Mouse (Mus musculus): Measurements from ENCODE around the gene Klf6. TPM values are rescaled to one million over a fixed set of nuclear protein-coding genes. Genes with fewer than 3 reads are reported as not detected.

Gene Klf6
- polyA plus RNA-seq, 1 experiment: 105 TPM

DNA sequence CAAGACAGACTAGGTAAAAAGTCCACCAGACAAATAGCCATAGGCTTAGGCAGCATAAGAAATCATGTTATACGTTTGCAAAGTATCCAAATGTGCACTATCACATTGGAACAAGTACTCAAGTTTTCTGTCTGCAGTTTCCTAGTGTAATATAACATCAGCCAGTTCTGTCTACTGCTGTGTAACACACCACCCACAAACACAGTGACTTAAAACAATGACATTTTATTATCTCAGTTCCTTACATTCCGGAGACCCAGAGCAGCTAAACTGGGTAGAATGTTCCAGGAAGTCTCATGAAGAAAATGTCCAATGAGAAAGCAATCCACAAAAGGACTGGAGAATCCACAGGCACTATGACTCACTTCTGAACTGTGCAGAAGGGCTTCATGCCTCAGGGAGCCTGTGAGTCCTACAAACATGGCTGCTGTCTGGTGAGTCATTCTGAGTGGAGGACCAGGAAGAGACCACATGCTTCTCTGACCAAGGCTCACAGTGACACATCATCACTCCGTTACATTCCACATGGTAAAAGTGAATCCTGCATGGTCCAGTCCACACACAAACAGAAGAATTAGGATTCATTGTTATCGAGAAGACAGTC lies 24.0 kb upstream of the Klf6 start:
- Histone ChIP-seq H3K4me1 (ENCODE audit: control insufficient read depth, insufficient read depth, low read length) (peaks cover 7% of the 10 kb centered on the region; the same call in 1 of the 2 replicates), H3K4me3 (ENCODE audit: insufficient read depth, low read length) (no peak overlapping the region), H3K27ac (ENCODE audit: insufficient read depth, low read length) (peak overlapping the region; percentile 89)
- TF ChIP-seq CTCF (IDR thresholded peaks at IDR 0.05; ENCODE audit: borderline replicate concordance, insufficient read depth, low read length) (no peak), POLR2A (IDR thresholded peaks at IDR 0.05; ENCODE audit: low read depth, low read length) (no peak; the same call in 1 of the 2 replicates)

DNA sequence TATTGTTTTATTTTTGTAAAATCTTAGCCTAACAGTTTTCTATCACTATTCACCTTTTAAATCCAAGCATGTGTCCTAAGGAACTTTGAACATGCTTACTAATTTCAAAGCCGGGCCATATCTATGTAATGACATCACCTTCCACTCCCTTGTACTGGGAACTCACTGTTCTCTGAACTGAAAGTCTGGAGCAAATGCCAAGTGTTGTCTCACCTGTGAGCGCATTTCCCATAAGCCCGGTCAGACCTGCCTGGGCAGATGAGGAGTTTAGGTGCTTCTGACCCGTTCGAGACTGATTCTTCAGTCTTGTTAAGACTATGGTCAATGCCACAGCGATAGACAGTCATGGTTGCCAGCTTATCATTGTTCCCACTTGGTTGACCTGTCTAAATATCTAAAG lies 19.9 kb upstream of the Klf6 start:
- no peak for TF ChIP-seq CTCF (IDR thresholded peaks at IDR 0.05; ENCODE audit: borderline replicate concordance, insufficient read depth, low read length)
- no peak for TF ChIP-seq POLR2A (IDR thresholded peaks at IDR 0.05; ENCODE audit: low read depth, low read length)
- no peak overlapping the region for H3K4me3 ChIP-seq (ENCODE audit: insufficient read depth, low read length)

DNA sequence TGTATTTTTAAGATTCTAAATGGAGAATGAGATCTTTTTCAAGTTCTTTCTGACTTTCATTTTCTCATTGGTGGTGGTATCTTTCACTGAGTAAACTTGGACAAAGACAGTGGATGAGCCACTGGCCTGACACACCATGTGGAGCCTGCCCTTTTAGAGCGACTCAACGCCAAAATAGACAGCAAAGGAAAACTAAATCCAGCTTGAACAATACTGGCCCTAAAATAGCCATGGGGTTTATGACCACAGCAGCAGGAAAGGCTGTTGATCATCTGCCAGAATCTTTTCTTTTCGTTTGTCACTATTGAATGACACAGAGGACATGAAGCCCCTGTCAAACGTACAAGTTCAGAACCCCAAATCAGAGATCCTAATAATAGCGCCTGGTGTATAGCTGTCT lies 18.4 kb upstream of the Klf6 start:
- Histone ChIP-seq H3K4me1 (ENCODE audit: control insufficient read depth, insufficient read depth, low read length) (peaks cover 10% of the 10 kb centered on the region), H3K4me3 (ENCODE audit: insufficient read depth, low read length) (no peak overlapping the region), H3K27ac (ENCODE audit: insufficient read depth, low read length) (no peak overlapping the region)
- TF ChIP-seq CTCF (IDR thresholded peaks at IDR 0.05; ENCODE audit: borderline replicate concordance, insufficient read depth, low read length) (no peak), POLR2A (IDR thresholded peaks at IDR 0.05; ENCODE audit: low read depth, low read length) (no peak)

More for the DNA sequence above, 19.9 kb upstream of the Klf6 start:
- peaks cover 11% of the 10 kb centered on the region; the same call in 1 of the 2 replicates for H3K4me1 ChIP-seq (ENCODE audit: control insufficient read depth, insufficient read depth, low read length)
- H3K27ac ChIP-seq (ENCODE audit: insufficient read depth, low read length): no peak overlapping the region

DNA sequence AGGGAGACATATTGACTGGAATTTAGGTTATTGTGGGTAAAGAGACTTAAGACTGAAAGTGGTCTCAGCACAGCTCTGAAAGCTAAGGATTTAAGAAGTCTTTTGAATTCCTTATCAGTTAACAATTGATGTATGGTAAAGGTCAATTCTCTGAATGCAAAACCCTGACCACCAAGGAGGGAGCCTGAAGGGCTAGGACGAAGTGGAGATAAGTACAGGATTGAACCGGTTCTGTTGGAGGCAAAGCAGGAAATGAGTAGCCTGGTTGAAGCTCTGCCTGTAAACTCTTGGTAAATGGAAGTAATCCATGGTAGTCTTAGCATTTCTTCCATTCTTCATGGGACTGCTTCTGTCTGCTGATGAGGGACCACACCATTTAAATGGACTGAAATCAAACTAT lies 17.5 kb upstream of the Klf6 start:
- H3K4me3 ChIP-seq (ENCODE audit: insufficient read depth, low read length): no peak overlapping the region
- TF ChIP-seq POLR2A (IDR thresholded peaks at IDR 0.05; ENCODE audit: low read depth, low read length): no peak
- no peak for TF ChIP-seq CTCF (IDR thresholded peaks at IDR 0.05; ENCODE audit: borderline replicate concordance, insufficient read depth, low read length)
- peaks cover 10% of the 10 kb centered on the region for H3K4me1 ChIP-seq (ENCODE audit: control insufficient read depth, insufficient read depth, low read length)
- H3K27ac ChIP-seq (ENCODE audit: insufficient read depth, low read length): peak overlapping the region; percentile 75

DNA sequence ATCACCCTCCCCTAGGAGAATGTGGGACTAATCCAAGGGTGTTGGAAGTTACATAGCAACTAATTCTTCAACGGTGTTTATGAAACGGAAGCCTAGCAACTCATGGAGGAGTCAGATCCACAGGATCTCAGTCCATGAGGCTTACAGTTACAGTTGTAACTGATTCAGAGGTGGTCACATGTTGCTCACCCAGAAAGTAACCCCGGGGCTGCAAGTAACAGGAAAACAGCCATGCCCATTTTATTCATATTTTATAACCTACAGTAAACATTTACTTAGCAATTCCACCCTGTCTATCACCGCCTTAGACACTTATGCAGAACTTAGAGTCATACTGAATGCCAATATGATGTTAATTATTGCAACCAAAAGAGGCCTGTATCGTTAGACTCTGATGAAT lies 16.9 kb upstream of the Klf6 start:
- peaks cover 10% of the 10 kb centered on the region for H3K4me1 ChIP-seq (ENCODE audit: control insufficient read depth, insufficient read depth, low read length)
- no peak overlapping the region for H3K4me3 ChIP-seq (ENCODE audit: insufficient read depth, low read length)
- peak overlapping the region; percentile 75 for H3K27ac ChIP-seq (ENCODE audit: insufficient read depth, low read length)
- no peak for TF ChIP-seq POLR2A (IDR thresholded peaks at IDR 0.05; ENCODE audit: low read depth, low read length)
- no peak for TF ChIP-seq CTCF (IDR thresholded peaks at IDR 0.05; ENCODE audit: borderline replicate concordance, insufficient read depth, low read length)

DNA sequence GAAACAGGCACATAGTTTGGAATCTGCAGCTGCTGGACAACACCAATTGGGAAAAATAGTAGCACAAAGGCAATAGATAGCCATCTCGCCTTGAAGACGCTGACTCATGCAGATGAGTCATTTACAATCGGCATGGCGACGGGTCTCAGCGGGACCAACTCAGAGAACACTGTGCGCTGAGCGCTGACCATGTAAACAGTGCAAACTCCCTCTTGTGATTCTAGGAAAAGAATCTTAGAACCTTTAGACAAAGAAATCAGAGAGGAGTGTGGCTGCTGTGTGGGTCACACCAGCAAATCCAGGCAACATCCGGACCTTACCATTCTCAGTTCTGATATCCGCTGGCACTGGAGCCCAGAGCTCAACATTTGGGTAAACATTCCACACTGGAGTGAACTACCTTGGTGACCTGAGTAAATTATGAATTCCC lies 16.1 kb upstream of the Klf6 start:
- Histone ChIP-seq H3K4me3 (ENCODE audit: insufficient read depth, low read length) (no peak overlapping the region), H3K27ac (ENCODE audit: insufficient read depth, low read length) (peak overlapping the region; percentile 89), H3K4me1 (ENCODE audit: control insufficient read depth, insufficient read depth, low read length) (peaks cover 10% of the 10 kb centered on the region)
- TF ChIP-seq CTCF (IDR thresholded peaks at IDR 0.05; ENCODE audit: borderline replicate concordance, insufficient read depth, low read length) (no peak), POLR2A (IDR thresholded peaks at IDR 0.05; ENCODE audit: low read depth, low read length) (no peak)

DNA sequence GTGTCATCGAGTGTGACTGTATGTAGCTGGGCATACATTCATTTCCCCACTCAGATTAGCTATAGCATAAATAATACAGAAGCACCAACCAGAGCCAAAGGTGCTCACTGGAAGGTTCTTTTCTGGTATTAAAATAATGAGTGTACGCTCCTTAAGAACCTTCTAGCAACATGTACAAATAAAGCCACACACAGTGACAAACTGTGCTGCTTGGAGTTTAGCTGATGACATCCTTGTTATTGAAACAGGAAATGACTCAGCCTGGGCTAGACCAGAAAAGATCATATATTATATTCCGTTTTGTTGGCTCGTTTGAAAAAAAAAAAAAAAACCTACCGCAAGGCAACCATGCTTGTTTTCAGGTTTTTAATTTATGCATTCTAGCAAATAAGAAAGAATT lies 15.7 kb upstream of the Klf6 start:
- Histone ChIP-seq H3K4me3 (ENCODE audit: insufficient read depth, low read length) (no peak overlapping the region), H3K27ac (ENCODE audit: insufficient read depth, low read length) (peak overlapping the region; percentile 89), H3K4me1 (ENCODE audit: control insufficient read depth, insufficient read depth, low read length) (peaks cover 10% of the 10 kb centered on the region)
- TF ChIP-seq CTCF (IDR thresholded peaks at IDR 0.05; ENCODE audit: borderline replicate concordance, insufficient read depth, low read length): no peak
- no peak for TF ChIP-seq POLR2A (IDR thresholded peaks at IDR 0.05; ENCODE audit: low read depth, low read length)

DNA sequence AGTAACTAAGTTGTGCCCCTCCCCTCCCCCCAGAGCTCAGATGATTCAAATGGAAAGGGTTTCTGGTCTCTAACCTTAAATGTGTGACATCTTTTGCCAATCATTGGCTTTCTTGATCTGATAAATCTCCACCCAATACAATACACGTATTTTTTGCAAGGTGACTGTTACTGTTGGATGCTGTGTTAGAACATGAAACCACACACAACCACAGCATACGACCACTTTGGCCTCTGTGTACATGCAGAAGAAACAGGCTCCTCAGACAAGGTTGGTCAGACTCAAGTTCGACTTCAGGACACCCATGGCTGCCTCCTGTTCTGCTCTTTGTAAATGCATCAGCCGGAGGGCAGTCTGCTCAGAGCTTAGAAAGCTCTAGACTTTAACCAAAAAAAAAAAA lies 14.4 kb upstream of the Klf6 start:
- TF ChIP-seq POLR2A (IDR thresholded peaks at IDR 0.05; ENCODE audit: low read depth, low read length) (no peak), CTCF (IDR thresholded peaks at IDR 0.05; ENCODE audit: borderline replicate concordance, insufficient read depth, low read length) (no peak)
- Histone ChIP-seq H3K27ac (ENCODE audit: insufficient read depth, low read length) (no peak overlapping the region), H3K4me3 (ENCODE audit: insufficient read depth, low read length) (no peak overlapping the region), H3K4me1 (ENCODE audit: control insufficient read depth, insufficient read depth, low read length) (peaks cover 6% of the 10 kb centered on the region)

DNA sequence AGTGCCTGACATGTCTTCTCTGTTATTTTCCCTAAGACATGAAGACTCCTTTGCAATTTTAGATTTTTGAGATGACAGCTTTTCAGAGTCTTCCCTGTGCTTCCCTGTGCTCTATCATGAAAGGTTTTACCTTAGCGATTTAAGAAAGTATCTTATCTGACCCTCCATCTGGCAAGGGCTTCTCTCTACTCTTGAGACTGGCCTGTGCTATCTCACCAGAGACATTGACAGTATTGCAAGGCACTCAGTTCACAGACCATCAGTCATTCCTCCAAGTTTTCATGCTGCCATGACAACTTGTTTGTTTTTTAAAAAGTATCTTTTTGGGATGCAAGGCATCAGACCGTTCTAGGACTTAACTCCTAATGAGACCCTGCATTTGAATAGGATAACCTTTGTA lies 13.5 kb upstream of the Klf6 start:
- no peak overlapping the region for H3K27ac ChIP-seq (ENCODE audit: insufficient read depth, low read length)
- H3K4me3 ChIP-seq (ENCODE audit: insufficient read depth, low read length): no peak overlapping the region
- H3K4me1 ChIP-seq (ENCODE audit: control insufficient read depth, insufficient read depth, low read length): peaks cover 6% of the 10 kb centered on the region
- TF ChIP-seq POLR2A (IDR thresholded peaks at IDR 0.05; ENCODE audit: low read depth, low read length) (no peak), CTCF (IDR thresholded peaks at IDR 0.05; ENCODE audit: borderline replicate concordance, insufficient read depth, low read length) (no peak)

DNA sequence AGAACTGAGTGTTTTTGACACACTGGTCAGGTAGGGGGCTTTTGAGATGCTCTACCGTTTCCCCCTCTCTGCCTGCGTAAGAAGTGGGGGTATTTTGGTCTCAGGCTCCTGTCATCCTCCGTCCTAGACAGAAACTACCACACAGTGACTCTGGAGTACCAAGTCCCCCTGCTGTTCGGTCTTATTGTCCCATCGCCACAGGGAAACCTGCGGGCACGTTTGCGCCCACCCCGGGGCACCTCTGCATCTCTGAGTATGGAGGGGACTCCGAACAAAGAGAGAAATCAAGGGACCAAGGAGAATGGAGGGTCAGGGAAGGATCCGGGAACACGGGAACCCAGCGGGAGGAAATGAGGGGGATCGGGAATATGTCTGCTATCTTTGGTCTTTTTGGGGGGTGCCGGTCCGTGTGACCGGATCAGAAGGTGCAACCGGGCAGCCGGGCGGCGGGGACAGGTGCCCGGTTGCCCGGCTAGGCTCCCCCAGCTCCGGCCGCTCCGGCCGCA lies 578 bp upstream of the Klf6 start:
- Histone ChIP-seq H3K27ac (ENCODE audit: insufficient read depth, low read length) (peak overlapping the region; percentile 96), H3K4me3 (ENCODE audit: insufficient read depth, low read length) (peak overlapping the region; percentile 25), H3K4me1 (ENCODE audit: control insufficient read depth, insufficient read depth, low read length) (peaks cover 2% of the 10 kb centered on the region)
- peak; percentile 73 for TF ChIP-seq POLR2A (IDR thresholded peaks at IDR 0.05; ENCODE audit: low read depth, low read length)
- no peak for TF ChIP-seq CTCF (IDR thresholded peaks at IDR 0.05; ENCODE audit: borderline replicate concordance, insufficient read depth, low read length)
